Mouse (Mus musculus) bone marrow macrophage, adult 2 months (primary cell): ENCODE measurements around the gene Itga9.

Experiments
- CTCF ChIP-seq: IDR thresholded peaks from 2 replicates; pipeline ENCODE4 v1.5.1; 2012; ENCODE audit warnings: low read depth, mild to moderate bottlenecking, low read length, moderate library complexity
- POLR2A ChIP-seq: IDR thresholded peaks from 2 replicates; pipeline ENCODE4 v1.6.1; 2012; ENCODE audit warnings: mild to moderate bottlenecking, low read depth, low read length, borderline replicate concordance

- TF ChIP-seq CTCF = no peak
- no peak for TF ChIP-seq POLR2A
These were observed 157.2 kb downstream of the Itga9 start for GRCm38 (mm10) chr9:118763646-118764045.
